ENCODE assay signal across 9 mouse cellular contexts in genomic region chr1:193448793-193449393, GRCm38 (mm10).
A peak's percentile ranks its signal among the peaks of the same experiment; 100 is the strongest.
DNase-seq lines count a peak whose midpoint lies in the region; ATAC-seq and TF ChIP-seq lines count a peak whose summit lies in the region.
"Had no signal": no experiment of that assay in that cellular context is flagged by ENCODE, and none has a peak within 500 bp of the region (broad histone marks: within the 10 kb centered on the region; RNA-seq: fewer than 3 reads in every experiment).

No protein-coding gene starts in this region.

- DNase-seq in kidney, adult 9 months, result peak; percentile 2
- DNase-seq in kidney, postnatal 36 days, result no peak
- peak; percentile 41 for DNase-seq in midbrain, embryonic 11.5 days (ENCODE audit: low spot score, missing footprints)
- DNase-seq in gastrocnemius, adult 2 months, result no peak

- intact Hi-C loops in gastrocnemius, adult 2 months (cut with DNase I), result no loop called here

- H3K36me3 ChIP-seq in forebrain, embryonic 16.5 days (ENCODE audit: control insufficient read depth, insufficient read depth), result no peaks in the 10 kb centered on the region
- no peaks in the 10 kb centered on the region for H3K36me3 ChIP-seq in forebrain, embryonic 13.5 days (ENCODE audit: poor library complexity, severe bottlenecking)
- no peaks in the 10 kb centered on the region for H3K36me3 ChIP-seq in midbrain, embryonic 11.5 days (ENCODE audit: control insufficient read depth, insufficient read depth, low read length)
- H3K36me3 ChIP-seq in midbrain, embryonic 16.5 days (ENCODE audit: control insufficient read depth, insufficient read depth, low read length), result no peaks in the 10 kb centered on the region
- no peaks in the 10 kb centered on the region for H3K36me3 ChIP-seq in stomach, embryonic 14.5 days (ENCODE audit: control insufficient read depth, insufficient read depth, low read length)

- 76% methylated on average over 3 of the region's 3 CpGs for WGBS in forebrain, embryonic 16.5 days
- 77% methylated on average over 3 of the region's 3 CpGs for WGBS in forebrain, embryonic 13.5 days
- WGBS in midbrain, embryonic 11.5 days, result 80% methylated on average over 3 of the region's 3 CpGs
- WGBS in midbrain, embryonic 16.5 days, result 67% methylated on average over 3 of the region's 3 CpGs
- 38% methylated on average over 3 of the region's 3 CpGs for WGBS in stomach, embryonic 14.5 days

- H3K9ac ChIP-seq in forebrain, embryonic 16.5 days (replicated peaks; ENCODE audit: low read depth, low read length), result 0 out of 2 replicates have a peak overlapping the region, but pooled peaks have one; percentile 24
- H3K9ac ChIP-seq in forebrain, embryonic 13.5 days, result no peak overlapping the region
- no peak overlapping the region for H3K9ac ChIP-seq in midbrain, embryonic 11.5 days (ENCODE audit: low read length)
- no peak overlapping the region for H3K9ac ChIP-seq in midbrain, embryonic 16.5 days (ENCODE audit: low read depth, low read length)
- no peak overlapping the region for H3K9ac ChIP-seq in stomach, embryonic 14.5 days (replicated peaks; ENCODE audit: low read depth, low read length)

- H3K27ac ChIP-seq in forebrain, embryonic 16.5 days (ENCODE audit: low read length), result peak overlapping the region; percentile 81
- no peak overlapping the region for H3K27ac ChIP-seq in forebrain, embryonic 13.5 days
- H3K27ac ChIP-seq in midbrain, embryonic 11.5 days (ENCODE audit: low read depth, low read length), result no peak overlapping the region
- no peak overlapping the region for H3K27ac ChIP-seq in midbrain, embryonic 16.5 days (ENCODE audit: low read length)
- H3K27ac ChIP-seq in stomach, embryonic 14.5 days (ENCODE audit: low read length), result no peak overlapping the region
- H3K27ac ChIP-seq in gastrocnemius, adult 2 months, result no peak overlapping the region

- H3K9me3 ChIP-seq in forebrain, embryonic 16.5 days (ENCODE audit: control insufficient read depth, low read length), result no peaks in the 10 kb centered on the region
- H3K9me3 ChIP-seq in forebrain, embryonic 13.5 days (replicated peaks), result no peaks in the 10 kb centered on the region
- H3K9me3 ChIP-seq in midbrain, embryonic 11.5 days (ENCODE audit: control insufficient read depth, low read length), result no peaks in the 10 kb centered on the region
- no peaks in the 10 kb centered on the region for H3K9me3 ChIP-seq in midbrain, embryonic 16.5 days (replicated peaks; ENCODE audit: control insufficient read depth, low read length, poor library complexity, severe bottlenecking)
- H3K9me3 ChIP-seq in stomach, embryonic 14.5 days (ENCODE audit: control insufficient read depth, low read depth, low read length), result no peaks in the 10 kb centered on the region

- ATAC-seq in forebrain, embryonic 16.5 days, result no peak
- ATAC-seq in forebrain, embryonic 13.5 days, result no peak; the same call in 1 of the 2 replicates
- ATAC-seq in midbrain, embryonic 11.5 days (ENCODE audit: low FRiP score), result 0 out of 2 replicates have a peak, but pooled peaks have one; percentile 1
- no peak for ATAC-seq in midbrain, embryonic 16.5 days
- peak; percentile 39; the same call in 1 of the 2 replicates for ATAC-seq in stomach, embryonic 14.5 days (ENCODE audit: insufficient number of reproducible peaks, insufficient read depth, low FRiP score, low read depth)

- TF ChIP-seq CTCF in gastrocnemius, adult 2 months (IDR thresholded peaks at IDR 0.05), result no peak

- H3K27me3 ChIP-seq in forebrain, embryonic 16.5 days (replicated peaks; ENCODE audit: control insufficient read depth, insufficient read depth, low read length), result no peaks in the 10 kb centered on the region
- H3K27me3 ChIP-seq in forebrain, embryonic 13.5 days, result no peaks in the 10 kb centered on the region
- no peaks in the 10 kb centered on the region for H3K27me3 ChIP-seq in midbrain, embryonic 11.5 days (ENCODE audit: control insufficient read depth, insufficient read depth, low read length)
- no peaks in the 10 kb centered on the region for H3K27me3 ChIP-seq in midbrain, embryonic 16.5 days (ENCODE audit: control insufficient read depth, insufficient read depth, low read depth, low read length)
- H3K27me3 ChIP-seq in stomach, embryonic 14.5 days (ENCODE audit: control insufficient read depth, insufficient read depth, low read length), result no peaks in the 10 kb centered on the region

- no peak overlapping the region for H3K4me3 ChIP-seq in forebrain, embryonic 16.5 days (replicated peaks; ENCODE audit: low read length)
- no peak overlapping the region for H3K4me3 ChIP-seq in forebrain, embryonic 13.5 days
- H3K4me3 ChIP-seq in midbrain, embryonic 11.5 days (ENCODE audit: low read depth, low read length), result no peak overlapping the region
- no peak overlapping the region for H3K4me3 ChIP-seq in midbrain, embryonic 16.5 days (ENCODE audit: low read depth, low read length)
- H3K4me3 ChIP-seq in stomach, embryonic 14.5 days (ENCODE audit: low read depth, low read length), result no peak overlapping the region
- no peak overlapping the region for H3K4me3 ChIP-seq in gastrocnemius, adult 2 months

- no peak overlapping the region for H3K4me2 ChIP-seq in forebrain, embryonic 16.5 days (ENCODE audit: low read length)
- H3K4me2 ChIP-seq in forebrain, embryonic 13.5 days, result no peak overlapping the region
- H3K4me2 ChIP-seq in midbrain, embryonic 11.5 days, result no peak overlapping the region
- no peak overlapping the region for H3K4me2 ChIP-seq in midbrain, embryonic 16.5 days (ENCODE audit: low read length)
- no peak overlapping the region for H3K4me2 ChIP-seq in stomach, embryonic 14.5 days (replicated peaks; ENCODE audit: low read depth, low read length)
- H3K4me2 ChIP-seq: liver, embryonic 11.5 days had no signal

- peaks cover 13% of the 10 kb centered on the region for H3K4me1 ChIP-seq in forebrain, embryonic 16.5 days (replicated peaks; ENCODE audit: control insufficient read depth, insufficient read depth, low read length)
- peaks cover 16% of the 10 kb centered on the region for H3K4me1 ChIP-seq in forebrain, embryonic 13.5 days
- peaks cover 3% of the 10 kb centered on the region; the same call in 1 of the 2 replicates for H3K4me1 ChIP-seq in midbrain, embryonic 11.5 days (ENCODE audit: control insufficient read depth, insufficient read depth, low read length)
- H3K4me1 ChIP-seq in midbrain, embryonic 16.5 days (ENCODE audit: control insufficient read depth, insufficient read depth, low read length), result peaks cover 14% of the 10 kb centered on the region
- peaks cover 9% of the 10 kb centered on the region; the same call in 1 of the 2 replicates for H3K4me1 ChIP-seq in stomach, embryonic 14.5 days (ENCODE audit: control insufficient read depth, insufficient read depth, low read length)

Comparison
In these comparisons a context has a peak if more than half of its experiments do, and no peak if none do; other contexts are left out.
1. ATAC-seq: peak in midbrain, embryonic 11.5 days (single experiment) and stomach, embryonic 14.5 days (single experiment); none in forebrain, embryonic 16.5 days (single experiment), forebrain, embryonic 13.5 days (single experiment) and midbrain, embryonic 16.5 days (single experiment).
2. DNase-seq: peak in kidney, adult 9 months (single experiment) and midbrain, embryonic 11.5 days (single experiment); none in kidney, postnatal 36 days (0 of 2) and gastrocnemius, adult 2 months (single experiment).